Mouse (Mus musculus) frontal cortex, adult (tissue): ENCODE measurements around the gene Cntnap5b.
"Not testable (repeated sequence)": the region's sequence is repeated elsewhere in the genome, so short reads cannot be mapped to it uniquely, and the experiment has no call there.

Source experiments
- ATAC-seq: cut with Nextera tagmentation; 2 replicates; pipeline ENCODE4 v1.9.2; 2017; ENCODE audit warnings: mild to moderate bottlenecking, moderate library complexity, mixed read lengths; ENCODE audit not compliant: low TSS enrichment

The Cntnap5b gene

DNA sequence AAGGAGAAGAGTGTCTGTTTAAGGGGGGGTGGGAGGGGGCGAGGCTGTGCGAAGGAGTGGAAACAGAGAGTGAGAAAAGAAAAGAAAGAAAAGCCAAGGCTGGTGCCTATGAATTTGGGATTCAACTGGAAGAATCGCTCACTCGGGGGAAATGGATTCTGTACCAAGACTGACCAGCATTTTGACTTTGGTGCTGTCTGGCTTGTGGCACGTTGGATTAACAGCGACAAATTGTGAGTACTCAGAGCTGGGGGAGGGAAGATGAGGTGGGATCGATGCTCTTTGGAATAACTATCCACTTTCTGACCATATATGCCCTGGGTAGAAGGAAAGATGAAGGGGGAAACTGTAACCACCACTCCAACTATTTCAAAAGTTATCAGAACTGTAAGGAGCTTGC is at the start of gene Cntnap5b:
Gene Cntnap5b, plus strand, starts transcription at position 152 of the 400 bp plus-strand sequence.
- ATAC-seq: peak; percentile 7; the same call in 1 of the 2 replicates

- ATAC-seq: peak; percentile 91
These were observed 12.6 kb upstream of the Cntnap5b start for GRCm38 (mm10) chr1:99759996-99760395.

- ATAC-seq: peak; percentile 92
These were observed 382 bp upstream of the Cntnap5b start for GRCm38 (mm10) chr1:99772183-99772582.

DNA sequence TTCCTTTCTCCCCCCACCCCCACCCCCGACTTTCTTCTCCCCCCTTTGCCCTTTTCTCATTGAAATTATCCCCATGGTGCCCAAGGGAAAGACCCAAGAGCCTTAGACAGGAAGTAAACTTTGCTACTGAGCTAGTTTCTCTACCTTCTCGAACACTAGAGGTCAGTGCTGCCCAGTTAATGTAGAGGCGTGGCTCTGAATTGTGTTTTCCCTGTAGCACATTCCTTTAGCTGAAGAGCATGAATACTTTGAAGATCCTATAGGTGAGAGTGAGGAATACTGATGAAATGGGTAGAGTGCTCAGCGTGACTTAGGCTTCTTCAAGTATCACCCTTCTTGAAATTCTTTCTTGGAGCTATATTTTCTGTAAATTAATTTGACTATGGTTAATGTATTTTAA is 1.6 kb downstream of the Cntnap5b start:
- ATAC-seq: peak; percentile 66

- no peak for ATAC-seq
These were observed 41.0 kb downstream of the Cntnap5b start for GRCm38 (mm10) chr1:99813334-99814110.

GRCm38 (mm10) chr1:99872344-99872743 is 99.8 kb downstream of the Cntnap5b start:
- ATAC-seq: peak; percentile 91

DNA sequence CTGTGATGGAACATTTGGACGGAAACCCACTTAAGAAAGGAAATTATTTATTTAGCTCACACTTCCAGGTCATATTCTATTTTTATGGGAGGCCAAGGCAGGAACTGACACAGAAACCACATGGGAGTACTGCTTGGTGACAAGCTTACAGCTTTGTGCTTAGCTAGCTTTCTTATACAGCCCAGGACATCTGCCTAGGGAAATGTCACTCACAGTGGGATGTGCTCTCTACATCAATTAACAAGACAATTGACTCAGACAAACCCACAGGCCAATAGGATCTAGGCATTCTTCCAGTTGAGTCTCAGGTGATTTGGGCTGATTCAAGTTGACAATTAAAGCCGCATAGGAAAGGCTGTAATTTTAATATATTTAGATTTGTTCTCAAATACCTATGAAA is 135.2 kb downstream of the Cntnap5b start:
- no peak for ATAC-seq

- ATAC-seq: no peak
These were observed 170.9 kb downstream of the Cntnap5b start for GRCm38 (mm10) chr1:99943515-99943914.

DNA sequence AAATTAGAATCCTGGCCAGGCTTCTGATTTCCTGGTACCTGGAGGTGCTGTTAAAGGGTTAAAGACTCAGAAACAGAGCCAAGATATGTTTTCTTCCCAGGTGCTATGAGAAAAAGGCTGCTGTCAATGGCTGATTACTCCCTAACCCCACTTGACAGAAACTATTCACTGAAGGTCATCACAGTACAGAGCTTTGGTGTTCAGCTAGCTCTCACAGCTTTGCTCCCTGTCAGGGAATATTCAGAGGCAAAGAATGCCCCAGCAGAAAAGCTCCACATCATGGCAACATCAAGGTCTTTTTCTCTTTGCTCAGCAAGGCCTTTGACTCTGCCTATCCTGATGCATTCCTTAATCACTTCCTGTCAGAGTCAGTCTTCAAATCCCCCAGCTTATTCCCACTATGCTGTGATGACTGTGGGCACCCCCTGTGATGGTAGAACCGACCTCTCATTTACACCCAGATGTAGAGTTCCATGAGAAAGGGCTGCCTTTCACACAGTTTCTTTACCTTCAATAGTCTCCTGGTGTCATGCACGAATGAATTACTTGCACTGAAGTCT is 186.9 kb downstream of the Cntnap5b start:
- no peak for ATAC-seq

- no peak for ATAC-seq
These were observed 194.9 kb downstream of the Cntnap5b start for GRCm38 (mm10) chr1:99967300-99968089.

DNA sequence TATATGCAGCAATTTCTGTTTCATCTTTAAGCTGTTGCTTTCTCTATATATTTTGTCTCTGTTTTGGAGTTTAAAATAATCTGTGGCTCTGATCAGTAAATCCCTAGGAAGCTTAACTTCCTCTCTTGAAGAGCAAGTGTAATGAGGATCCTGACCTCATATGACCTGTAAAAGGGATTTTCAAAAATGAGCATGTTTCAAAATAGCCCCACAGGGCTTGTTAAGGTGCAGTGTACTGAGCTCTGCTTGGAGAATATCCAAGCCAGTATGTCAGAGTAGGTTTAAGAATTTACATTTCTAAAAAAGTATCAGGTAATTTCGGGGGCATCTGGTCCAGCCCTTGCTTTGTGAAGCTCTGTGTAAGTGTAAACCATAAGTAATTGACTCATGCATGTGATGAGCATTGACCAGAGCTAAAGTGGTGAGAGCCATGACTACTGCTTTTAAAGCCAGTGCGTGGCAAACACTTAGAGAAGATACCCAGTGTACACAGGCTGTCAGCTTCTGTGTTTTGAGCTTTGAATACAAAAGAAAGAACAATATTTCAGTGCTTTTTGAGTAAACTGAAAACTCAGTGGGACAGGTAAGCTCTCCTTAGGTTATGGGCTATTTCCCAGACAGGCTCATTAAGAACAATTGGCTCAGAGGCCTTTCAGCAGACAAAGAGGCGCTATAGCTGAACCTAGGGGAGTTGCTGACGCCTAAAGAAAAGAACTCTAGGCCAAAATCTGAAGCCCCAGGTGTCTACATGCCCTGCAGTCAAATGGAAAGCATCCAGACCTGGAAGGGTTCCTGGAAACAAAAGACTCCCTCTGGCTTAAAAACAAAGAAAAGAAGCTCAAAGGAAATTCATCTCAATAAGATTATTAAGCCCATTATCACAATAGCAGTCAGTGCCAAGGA is 197.9 kb downstream of the Cntnap5b start:
- ATAC-seq: no peak

DNA sequence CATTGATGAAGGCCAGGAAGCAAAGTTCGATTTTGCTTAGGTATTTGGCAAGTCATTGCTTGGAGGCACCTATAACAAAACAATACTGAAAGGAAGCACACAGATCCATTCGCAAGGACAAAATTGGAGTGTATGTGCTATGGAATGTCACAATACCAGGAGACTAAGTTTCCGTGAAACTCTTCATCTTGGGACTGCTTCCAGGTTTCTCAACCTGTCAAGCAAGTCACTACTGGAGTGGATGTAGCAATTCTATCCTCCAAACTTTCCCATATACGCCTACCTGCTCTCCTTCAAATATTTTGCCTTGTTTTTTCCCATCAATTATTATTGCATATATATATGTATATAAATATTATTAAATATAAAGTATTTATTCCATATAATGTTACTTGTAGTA is 228.7 kb downstream of the Cntnap5b start:
- ATAC-seq: not testable (repeated sequence)

- ATAC-seq: no peak
These were observed 233.6 kb downstream of the Cntnap5b start for GRCm38 (mm10) chr1:100006021-100006745.

- no peak for ATAC-seq
These were observed 269.2 kb downstream of the Cntnap5b start for GRCm38 (mm10) chr1:100041808-100042207.

DNA sequence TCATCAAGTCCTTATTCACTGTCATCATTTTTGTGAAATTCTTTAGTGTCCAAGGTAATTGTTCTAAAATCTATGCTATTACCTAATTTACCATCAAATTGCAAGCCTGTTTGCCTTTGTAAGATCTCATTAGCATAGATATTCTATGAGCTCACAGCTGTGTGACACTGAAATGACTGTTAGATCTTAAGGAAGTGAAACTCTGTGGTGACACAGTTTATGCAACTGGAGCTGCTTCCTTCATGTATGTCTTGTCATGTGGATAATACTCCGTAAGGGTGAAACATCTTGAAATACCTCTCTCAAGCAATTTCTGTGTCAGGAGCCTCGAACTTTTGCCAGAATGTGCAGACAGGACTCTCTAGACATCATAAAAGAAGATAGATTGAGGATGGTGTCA is 307.2 kb downstream of the Cntnap5b start:
- no peak for ATAC-seq

DNA sequence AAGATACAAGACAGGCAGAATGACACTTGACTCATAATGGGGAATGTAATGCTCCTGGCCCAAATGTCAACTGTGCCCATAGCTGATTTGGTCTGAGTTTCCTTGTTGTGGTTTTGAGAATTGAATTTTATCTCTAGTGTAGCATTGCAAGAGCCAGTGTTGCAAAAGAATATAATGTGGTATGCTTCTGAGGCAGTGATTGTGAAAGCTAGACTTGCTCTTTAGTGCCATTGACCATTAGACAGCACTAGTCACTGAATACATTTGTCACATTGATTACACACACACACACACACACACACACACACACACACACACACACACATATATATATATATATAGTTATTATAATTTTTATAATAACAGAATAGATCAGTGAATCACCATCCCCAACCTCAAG is 328.0 kb downstream of the Cntnap5b start:
- ATAC-seq: no peak

GRCm38 (mm10) chr1:100101017-100101416 is 328.5 kb downstream of the Cntnap5b start:
- ATAC-seq: no peak

DNA sequence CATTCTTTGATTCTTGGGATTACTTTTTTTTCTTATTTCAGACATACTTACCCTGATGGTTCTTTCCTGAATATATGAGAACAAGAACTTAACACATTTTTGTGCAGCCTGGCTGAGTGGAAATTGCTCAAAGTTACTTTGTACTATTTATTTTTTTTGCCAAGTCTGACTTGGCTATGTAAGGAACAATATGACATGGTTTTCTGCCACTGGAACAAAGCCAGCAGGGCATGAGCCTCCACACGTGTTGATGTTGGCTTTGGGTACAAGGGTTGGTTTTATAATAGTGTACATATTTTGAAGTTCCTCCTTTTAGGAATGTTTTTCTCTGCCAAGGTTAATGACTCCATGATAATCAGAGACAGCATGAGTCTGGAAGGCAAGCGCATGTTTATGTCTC is 331.8 kb downstream of the Cntnap5b start:
- peak; percentile 59 for ATAC-seq

- no peak for ATAC-seq
These were observed 349.9 kb downstream of the Cntnap5b start for GRCm38 (mm10) chr1:100122410-100122935.

DNA sequence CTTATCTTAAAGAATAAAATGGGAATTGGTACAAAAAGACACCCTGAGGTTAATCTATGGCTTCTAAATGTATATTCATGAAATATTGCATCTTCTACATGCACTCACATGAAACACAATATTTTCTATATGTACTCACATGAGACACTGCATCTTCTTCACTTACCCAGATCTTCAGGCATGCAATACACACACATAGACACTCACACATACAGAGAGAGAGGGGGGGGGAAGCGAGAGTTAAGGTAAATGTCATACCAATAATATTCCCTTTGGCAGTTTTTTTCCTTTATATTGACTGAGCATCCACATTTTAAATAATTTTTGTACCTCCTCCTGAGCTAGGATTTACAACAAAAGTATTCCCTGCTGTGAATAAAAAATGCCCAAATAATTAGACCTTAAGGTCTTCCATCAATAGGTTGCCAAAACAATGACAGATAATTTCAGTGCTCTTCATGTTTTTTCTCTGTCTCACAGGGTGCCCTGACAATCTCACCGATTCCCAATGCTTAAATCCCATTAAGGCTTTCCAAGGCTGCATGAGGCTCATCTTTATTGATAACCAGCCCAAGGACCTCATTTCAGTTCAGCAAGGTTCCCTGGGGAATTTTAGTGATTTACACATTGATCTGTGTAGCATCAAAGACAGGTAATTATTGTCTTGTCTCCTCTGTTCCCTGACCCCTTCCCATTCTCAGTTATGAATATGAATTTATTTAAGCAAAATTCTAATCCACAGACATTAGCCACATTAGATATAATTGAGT is 391.2 kb downstream of the Cntnap5b start:
- ATAC-seq: no peak
